Mouse (Mus musculus) embryonic fibroblast, embryonic 13.5 days (primary cell): ENCODE data around the gene Mgmt.

Source experiments
- CTCF ChIP-seq: IDR thresholded peaks from 2 replicates; pipeline ENCODE4 v1.5.1; 2011; ENCODE audit warnings: mild to moderate bottlenecking, control low read depth, low read length, moderate library complexity, borderline replicate concordance; ENCODE audit not compliant: insufficient read depth
- POLR2A ChIP-seq: IDR thresholded peaks from 2 replicates; pipeline ENCODE4 v1.6.1; 2011; ENCODE audit warnings: low read depth, mild to moderate bottlenecking, control low read depth, low read length, moderate library complexity

DNA sequence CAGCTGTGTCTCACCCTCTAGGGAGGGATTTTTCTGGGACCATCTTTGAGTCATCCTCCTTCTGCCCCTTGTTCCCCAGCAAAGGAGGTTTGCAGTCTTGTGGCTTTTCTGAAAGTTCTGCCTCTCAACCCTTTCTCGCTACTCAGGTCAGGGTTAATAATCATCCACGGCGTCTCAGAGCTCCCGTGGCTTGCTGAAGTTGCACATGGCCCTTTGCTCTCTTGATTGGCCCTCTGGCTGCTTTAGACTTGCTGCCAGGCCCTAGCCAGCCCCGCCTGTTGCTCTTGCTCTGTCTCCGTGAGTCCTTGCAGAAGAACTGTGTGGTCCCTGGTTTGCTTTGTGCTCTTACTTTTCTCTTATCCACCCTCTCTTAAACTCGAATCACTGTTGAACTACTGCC, 40.4 kb downstream of the Mgmt start:
- no peak for TF ChIP-seq POLR2A
- TF ChIP-seq CTCF, result no peak
